Mouse (Mus musculus) heart, embryonic 11.5 days (tissue): ENCODE results near the gene Acap3. TPM values are rescaled to one million over a fixed set of nuclear protein-coding genes. Genes with fewer than 3 reads are reported as not detected.
A peak's percentile ranks its signal among the peaks of the same experiment; 100 is the strongest.

Source experiments
- ATAC-seq: fragments of 200-750 bp; cut with Nextera tagmentation; replicated peaks from 2 replicates; pipeline ENCODE4 v1.8.0; 2017; ENCODE audit warnings: moderate library complexity; ENCODE audit not compliant: insufficient number of reproducible peaks, low FRiP score, low TSS enrichment
- H3K27ac ChIP-seq: fragments of 300-500 bp; sonication (generic); 2 replicates; pipeline ENCODE4 v1.5.1; 2014; ENCODE audit warnings: mild to moderate bottlenecking, low read depth, low read length
- H3K27me3 ChIP-seq: fragments of 300-500 bp; sonication (generic); 2 replicates; pipeline ENCODE4 v1.6.1; 2014; ENCODE audit warnings: mild to moderate bottlenecking, low read length, mixed read lengths; ENCODE audit not compliant: control insufficient read depth, insufficient read depth
- H3K36me3 ChIP-seq: fragments of 300-500 bp; sonication (generic); 2 replicates; pipeline ENCODE4 v1.6.1; 2014; ENCODE audit warnings: mild to moderate bottlenecking, low read length, moderate library complexity, mixed read lengths; ENCODE audit not compliant: control insufficient read depth, insufficient read depth
- H3K4me1 ChIP-seq: fragments of 300-500 bp; sonication (generic); 2 replicates; pipeline ENCODE4 v1.6.1; 2014; ENCODE audit warnings: low read length; ENCODE audit not compliant: control insufficient read depth, insufficient read depth
- H3K4me2 ChIP-seq: fragments of 300-500 bp; sonication (generic); 2 replicates; pipeline ENCODE4 v1.6.1; 2014; ENCODE audit warnings: mild to moderate bottlenecking, moderate library complexity
- H3K4me3 ChIP-seq: fragments of 300-500 bp; sonication (generic); 2 replicates; pipeline ENCODE4 v1.5.1; 2014; ENCODE audit warnings: low read depth, low read length
- H3K9ac ChIP-seq: fragments of 300-500 bp; sonication (generic); 2 replicates; pipeline ENCODE4 v1.6.1; 2014; ENCODE audit warnings: mild to moderate bottlenecking, low read depth, low read length, moderate library complexity
- H3K9me3 ChIP-seq: fragments of 300-500 bp; sonication (generic); replicated peaks from 2 replicates; pipeline ENCODE4 v1.6.1; 2016; ENCODE audit warnings: low read length; ENCODE audit not compliant: control insufficient read depth
- WGBS: fragments of 180-500 bp; shearing (Covaris S2); extraction: QIAGEN DNeasy Blood & Tissue Kit; methylation state at CpG from one replicate; pipeline ENCODE4 v1.1.7; 2014; ENCODE audit not compliant: insufficient replicate concordance; 5-methylcytosine and 5-hydroxymethylcytosine counted together
- microRNA-seq: library from miRNA; unstranded; fragments of <30 nt; microRNA quantifications from one replicate; pipeline ENCODE4, GENCODE M21; 2016; ENCODE audit warnings: borderline number of aligned reads
- polyA plus RNA-seq: library from polyadenylated mRNA; unstranded; fragments of >200 nt; fragmentation: Nextera tagmentation; extraction: Ambion mirVana; gene quantifications from 2 replicates; pipeline ENCODE4 v1.2.1, GENCODE M21; 2014

The Acap3 gene
- polyA plus RNA-seq, 1 experiment from 2014 or later, result 9.2 TPM

DNA sequence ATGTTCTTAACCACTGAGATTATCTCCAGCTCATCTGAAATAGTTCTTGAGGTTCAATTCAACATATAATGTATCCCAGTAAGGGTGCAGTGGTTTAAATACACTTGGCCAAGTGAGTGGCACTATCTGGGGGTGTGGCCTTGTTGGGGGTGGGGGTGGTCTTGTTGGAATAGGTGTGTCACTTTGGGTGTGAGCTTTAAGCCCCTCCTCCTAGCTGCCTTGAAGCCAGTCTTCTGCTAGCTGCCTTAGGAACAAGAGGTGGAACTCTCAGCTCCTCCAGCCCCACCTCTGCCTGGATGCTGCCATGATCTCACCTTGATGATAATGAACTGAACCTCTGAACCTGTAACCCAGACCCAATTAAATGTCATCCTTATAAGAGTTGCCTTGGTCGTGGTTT is 40.4 kb downstream of the Acap3 start:
- Histone ChIP-seq H3K4me1 (no peaks in the 10 kb centered on the region), H3K4me3 (no peak overlapping the region), H3K27me3 (peaks cover 3% of the 10 kb centered on the region; the same call in 1 of the 2 replicates), H3K27ac (no peak overlapping the region), H3K9ac (no peak overlapping the region), H3K36me3 (no peaks in the 10 kb centered on the region), H3K9me3 (no peaks in the 10 kb centered on the region), H3K4me2 (no peak overlapping the region)
- WGBS, result 63% methylated on average over 1 of the region's 1 CpGs
- no peak for ATAC-seq

DNA sequence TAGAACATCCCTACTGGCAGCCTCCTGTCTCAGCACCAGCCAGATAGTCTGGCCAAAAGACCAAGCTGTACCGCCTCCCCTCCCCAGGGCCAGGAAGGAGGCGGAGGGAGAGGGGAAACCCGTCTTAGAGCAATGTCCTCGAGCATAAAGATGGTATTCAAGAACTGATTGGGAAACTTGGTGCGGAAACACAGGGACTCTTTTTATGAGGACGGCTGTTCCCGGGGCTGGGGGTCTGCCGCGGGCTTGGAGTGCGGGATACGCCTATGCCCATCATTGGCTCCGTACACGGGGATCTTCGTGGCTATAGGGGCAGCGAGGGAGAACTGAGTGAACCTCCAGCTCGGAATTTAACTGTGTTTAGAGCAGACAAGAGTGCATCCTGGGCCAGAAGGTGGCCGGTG is 51.4 kb downstream of the Acap3 start:
- H3K27me3 ChIP-seq, result no peaks in the 10 kb centered on the region
- peak overlapping the region; percentile 96 for H3K9ac ChIP-seq
- peak overlapping the region; percentile 81 for H3K27ac ChIP-seq
- ATAC-seq, result peak; percentile 37; the same call in 1 of the 2 replicates
- peaks cover 13% of the 10 kb centered on the region for H3K4me1 ChIP-seq
- no peaks in the 10 kb centered on the region for H3K9me3 ChIP-seq
- WGBS, result 1% methylated on average over 17 of the region's 17 CpGs
- peak overlapping the region; percentile 99 for H3K4me3 ChIP-seq
- H3K4me2 ChIP-seq, result peak overlapping the region; percentile 96
- H3K36me3 ChIP-seq, result 0 out of 2 replicates have a peak, but pooled peaks cover 1% of the 10 kb centered on the region

DNA sequence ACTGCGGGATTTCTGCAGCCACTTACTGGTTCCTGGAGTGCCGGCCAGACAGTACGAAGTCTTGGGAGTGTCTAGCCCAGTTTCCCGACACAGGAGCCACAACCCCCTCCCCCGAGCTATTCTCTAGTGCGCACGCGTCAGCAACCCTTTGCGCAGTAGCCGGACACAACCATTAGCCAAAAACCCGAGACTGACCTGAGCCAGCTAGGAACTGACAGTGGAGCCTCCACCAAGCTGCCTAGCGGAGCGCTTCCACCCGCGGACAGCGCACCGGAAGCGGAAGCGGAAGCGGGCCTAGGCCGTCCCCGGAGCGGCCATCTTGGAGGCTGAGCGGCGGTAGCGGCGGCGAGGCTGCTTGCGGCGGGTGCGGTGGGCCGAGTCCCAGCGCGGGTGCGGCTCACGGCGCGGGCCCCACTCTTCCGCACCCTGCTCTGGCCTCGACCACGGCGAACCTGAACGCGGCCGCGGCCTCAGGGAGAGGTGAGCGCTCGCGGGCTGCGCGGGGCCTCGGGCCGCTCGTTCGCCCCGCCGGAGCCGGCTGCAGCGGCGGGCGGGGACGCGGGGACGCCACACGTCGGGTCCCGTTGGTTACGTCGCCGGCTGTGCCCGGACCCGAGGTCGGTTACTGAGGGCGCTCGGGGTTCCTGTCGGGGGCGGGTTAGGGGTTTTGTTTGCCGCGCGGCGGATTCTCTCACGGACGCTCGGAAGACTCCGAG is 52.1 kb downstream of the Acap3 start, which contains the start of gene Ube2j2:
Gene Ube2j2, plus strand, starts transcription at position 298 of the 716 bp plus-strand sequence.
- H3K9me3 ChIP-seq, result no peaks in the 10 kb centered on the region
- H3K4me3 ChIP-seq, result peak within 1 kb of the TSS; percentile 99
- no peaks in the 10 kb centered on the region for H3K27me3 ChIP-seq
- ATAC-seq, result peak; percentile 98
- peak within 1 kb of the TSS; percentile 96 for H3K4me2 ChIP-seq
- H3K4me1 ChIP-seq, result peaks cover 13% of the 10 kb centered on the region
- H3K27ac ChIP-seq, result peak within 1 kb of the TSS; percentile 81
- under 1% methylated on average over 81 of the region's 85 CpGs for WGBS
- H3K36me3 ChIP-seq, result 0 out of 2 replicates have a peak, but pooled peaks cover 3% of the 10 kb centered on the region
- H3K9ac ChIP-seq, result peak within 1 kb of the TSS; percentile 96

DNA sequence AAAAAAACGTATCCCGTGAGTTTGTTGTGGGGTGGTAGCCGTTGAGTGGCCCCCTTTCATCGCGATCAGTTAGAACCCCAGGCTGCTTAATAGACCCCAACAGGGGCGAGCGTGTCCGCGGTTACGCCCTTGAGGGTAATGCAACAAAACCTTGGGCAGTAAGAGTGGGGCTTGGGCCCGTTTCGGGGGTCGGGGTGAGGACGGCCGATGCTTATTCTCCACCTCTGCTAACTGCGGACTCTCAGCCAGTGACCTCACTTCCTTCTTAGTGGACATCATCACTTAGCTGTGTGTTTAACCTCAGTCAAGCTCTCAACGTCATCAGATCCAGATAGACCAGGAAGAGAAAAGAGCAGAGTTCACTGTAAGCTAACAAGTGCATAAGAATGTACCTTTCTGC is 52.6 kb downstream of the Acap3 start:
- no peaks in the 10 kb centered on the region for H3K27me3 ChIP-seq
- peak overlapping the region; percentile 99 for H3K4me3 ChIP-seq
- peak overlapping the region; percentile 96 for H3K9ac ChIP-seq
- H3K4me1 ChIP-seq, result peaks cover 13% of the 10 kb centered on the region
- peaks cover 8% of the 10 kb centered on the region for H3K36me3 ChIP-seq
- H3K4me2 ChIP-seq, result peak overlapping the region; percentile 96
- ATAC-seq, result no peak
- WGBS, result under 1% methylated on average over 17 of the region's 17 CpGs
- peak overlapping the region; percentile 50; the same call in 1 of the 2 replicates for H3K27ac ChIP-seq
- H3K9me3 ChIP-seq, result no peaks in the 10 kb centered on the region

DNA sequence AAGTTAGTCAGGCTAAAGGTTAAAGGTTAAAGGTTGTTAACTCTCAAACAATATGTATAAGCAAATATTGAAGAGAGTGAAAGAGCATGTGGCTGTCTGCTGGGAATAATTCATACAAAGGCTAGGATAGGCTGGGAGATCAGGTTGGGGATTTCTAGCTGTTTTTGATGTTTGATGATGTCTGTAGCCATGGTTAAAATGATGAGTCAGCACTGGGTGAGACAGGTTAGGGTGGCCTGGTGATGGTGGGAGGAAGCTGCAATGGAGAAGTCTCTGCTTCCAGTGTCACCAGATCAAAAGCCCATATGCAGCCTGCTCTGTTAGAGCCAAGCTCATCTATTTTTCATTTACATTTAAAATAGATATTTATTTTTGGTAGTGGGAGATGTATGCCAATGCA is 55.5 kb downstream of the Acap3 start:
- H3K36me3 ChIP-seq, result peaks cover 18% of the 10 kb centered on the region
- no peak for ATAC-seq
- H3K9ac ChIP-seq, result no peak overlapping the region
- H3K9me3 ChIP-seq, result no peaks in the 10 kb centered on the region
- H3K4me1 ChIP-seq, result peaks cover 13% of the 10 kb centered on the region
- no peak overlapping the region for H3K4me2 ChIP-seq
- no peaks in the 10 kb centered on the region for H3K27me3 ChIP-seq
- H3K4me3 ChIP-seq, result no peak overlapping the region
- no peak overlapping the region for H3K27ac ChIP-seq

DNA sequence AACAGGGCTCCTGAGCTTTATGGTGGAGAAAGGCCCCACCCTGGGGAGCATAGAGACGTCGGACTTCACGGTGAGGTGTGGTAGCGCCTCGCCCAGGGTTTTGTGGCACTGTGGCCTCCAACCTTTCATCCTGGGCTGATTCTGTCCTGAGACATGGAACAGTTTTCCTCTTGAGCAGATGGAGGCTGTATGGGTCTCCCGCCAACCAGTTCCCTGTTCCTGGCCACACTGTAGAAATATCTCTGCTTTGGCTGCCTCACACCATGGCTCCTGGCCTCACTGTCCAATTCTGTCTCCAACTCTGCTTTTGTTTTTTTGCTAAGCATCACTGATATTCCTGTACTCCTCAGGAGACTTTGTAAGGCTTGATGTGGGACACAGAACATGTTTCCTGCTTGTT is 63.9 kb downstream of the Acap3 start:
- Histone ChIP-seq H3K9me3 (no peaks in the 10 kb centered on the region), H3K27me3 (no peaks in the 10 kb centered on the region), H3K9ac (no peak overlapping the region), H3K4me1 (no peaks in the 10 kb centered on the region), H3K27ac (no peak overlapping the region), H3K4me2 (no peak overlapping the region), H3K36me3 (peaks cover 26% of the 10 kb centered on the region), H3K4me3 (no peak overlapping the region)
- WGBS, result 91% methylated on average over 6 of the region's 6 CpGs
- ATAC-seq, result no peak

Small RNA genes within 50 kb of the gene (microRNA-seq; reads per million reads assigned to microRNA genes)
- gene Gm22991, result not detected

Other genes starting within 250 kb of the Acap3 start
- gene Gm10563, start 246.4 kb upstream of the Acap3 start, polyA plus RNA-seq, result not detected in 2 replicates
- gene Mmp23, start 238.4 kb upstream of the Acap3 start, polyA plus RNA-seq, result 52.9 and 53.5 TPM in 2 replicates
- gene Mib2, start 222.6 kb upstream of the Acap3 start, polyA plus RNA-seq, result 8.9 and 9.7 TPM in 2 replicates
- gene Fndc10, start 197.5 kb upstream of the Acap3 start, polyA plus RNA-seq, result 1.1 and 1.4 TPM in 2 replicates
- gene Ssu72, start 187.0 kb upstream of the Acap3 start, polyA plus RNA-seq, result 128 TPM in 2 replicates
- gene Tmem240, start 157.0 kb upstream of the Acap3 start, polyA plus RNA-seq, result 0.47 and 0.68 TPM in 2 replicates
- gene Atad3a, start 130.7 kb upstream of the Acap3 start, polyA plus RNA-seq, result 84.2 and 88.2 TPM in 2 replicates
- gene Vwa1, start 117.1 kb upstream of the Acap3 start, polyA plus RNA-seq, result 0.89 and 1.1 TPM in 2 replicates
- 3.0 and 3.2 TPM in 2 replicates for gene Tmem88b, start 105.9 kb upstream of the Acap3 start, polyA plus RNA-seq
- gene Ankrd65, start 101.4 kb upstream of the Acap3 start, polyA plus RNA-seq, result not detected in 2 replicates
- gene Mrpl20, start 88.9 kb upstream of the Acap3 start, polyA plus RNA-seq, result 152 and 166 TPM in 2 replicates
- gene Ccnl2, start 79.3 kb upstream of the Acap3 start, polyA plus RNA-seq, result 126 and 129 TPM in 2 replicates
- 121 and 122 TPM in 2 replicates for gene Aurkaip1, start 60.5 kb upstream of the Acap3 start, polyA plus RNA-seq
- gene Mxra8, start 52.1 kb upstream of the Acap3 start, polyA plus RNA-seq, result 34.5 and 37.2 TPM in 2 replicates
- gene Dvl1, start 44.4 kb upstream of the Acap3 start, polyA plus RNA-seq, result 5.8 and 6.8 TPM in 2 replicates
- 0.11 and 0.18 TPM in 2 replicates for gene Tas1r3, start 28.5 kb upstream of the Acap3 start, polyA plus RNA-seq
- gene Cptp, start 22.4 kb upstream of the Acap3 start, polyA plus RNA-seq, result 12.2 and 12.8 TPM in 2 replicates
- gene Ints11, start 22.3 kb upstream of the Acap3 start, polyA plus RNA-seq, result 40.7 and 45.6 TPM in 2 replicates
- 30.6 and 32.9 TPM in 2 replicates for gene Pusl1, start within 50 bp of the Acap3 start, polyA plus RNA-seq
- gene Ube2j2, start 52.0 kb downstream of the Acap3 start, polyA plus RNA-seq, result 89.5 and 91.6 TPM in 2 replicates
- gene C1qtnf12, start 70.5 kb downstream of the Acap3 start, polyA plus RNA-seq, result 24.6 and 26.9 TPM in 2 replicates
- gene B3galt6, start 100.8 kb downstream of the Acap3 start, polyA plus RNA-seq, result 10.1 and 11.6 TPM in 2 replicates
- 138 and 147 TPM in 2 replicates for gene Sdf4, start 101.0 kb downstream of the Acap3 start, polyA plus RNA-seq
- 0.21 and 0.37 TPM in 2 replicates for gene Tnfrsf4, start 122.0 kb downstream of the Acap3 start, polyA plus RNA-seq
- 1.3 and 1.7 TPM in 2 replicates for gene Tnfrsf18, start 134.3 kb downstream of the Acap3 start, polyA plus RNA-seq
- 0.36 TPM in 1 of 2 replicates, not detected in the other for gene Ttll10, start 167.6 kb downstream of the Acap3 start, polyA plus RNA-seq
- 23.6 and 26.5 TPM in 2 replicates for gene 9430015G10Rik, start 218.2 kb downstream of the Acap3 start, polyA plus RNA-seq
- 0.10 TPM in 1 of 2 replicates, not detected in the other for gene Rnf223, start 238.7 kb downstream of the Acap3 start, polyA plus RNA-seq